Mouse (Mus musculus): ENCODE measurements around the gene Emilin2.

Emilin2 gene

DNA sequence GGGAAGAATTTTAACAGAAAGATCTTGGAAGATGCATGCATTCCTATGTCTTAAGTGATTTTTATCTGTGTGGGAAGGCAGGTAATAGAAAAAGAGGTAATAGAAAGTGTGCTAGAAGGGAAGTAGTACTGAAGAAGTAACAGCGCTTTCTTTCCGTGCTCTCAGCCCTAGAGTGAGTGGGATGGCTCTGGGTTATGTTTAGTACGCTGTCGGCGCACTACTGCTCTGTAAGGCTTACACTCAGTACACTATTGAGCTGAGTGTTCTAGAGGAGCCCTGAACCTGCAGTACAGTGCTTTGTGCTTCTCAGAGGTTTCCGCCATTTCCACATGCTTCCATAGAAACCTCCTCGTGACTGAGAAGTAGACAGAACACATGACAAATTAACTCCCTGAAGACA lies 83.1 kb downstream of the Emilin2 start:
- no peak for DNase-seq

GRCm38 (mm10) chr17:71227128-71227895 lies 84.5 kb downstream of the Emilin2 start:
- no peak for DNase-seq

- peak; percentile 57 for DNase-seq
Observed at GRCm38 (mm10) chr17:71225091-71225490, 86.7 kb downstream of the Emilin2 start.

GRCm38 (mm10) chr17:71224521-71224920 lies 87.3 kb downstream of the Emilin2 start:
- no peak for DNase-seq

GRCm38 (mm10) chr17:71223676-71224075 lies 88.1 kb downstream of the Emilin2 start:
- no peak for DNase-seq

- DNase-seq: no peak
Observed at GRCm38 (mm10) chr17:71221383-71221782, 90.4 kb downstream of the Emilin2 start.

GRCm38 (mm10) chr17:71217111-71217685 lies 94.6 kb downstream of the Emilin2 start:
- no peak for DNase-seq

- no peak for DNase-seq
Observed at GRCm38 (mm10) chr17:71216263-71216662, 95.5 kb downstream of the Emilin2 start.

GRCm38 (mm10) chr17:71215241-71215839 lies 96.4 kb downstream of the Emilin2 start:
- no peak for DNase-seq

GRCm38 (mm10) chr17:71214514-71215240 lies 97.1 kb downstream of the Emilin2 start:
- no peak for DNase-seq

GRCm38 (mm10) chr17:71213666-71214065 lies 98.1 kb downstream of the Emilin2 start:
- DNase-seq: no peak

GRCm38 (mm10) chr17:71211962-71212646 lies 99.7 kb downstream of the Emilin2 start:
- no peak for DNase-seq

GRCm38 (mm10) chr17:71209936-71210335 lies 101.8 kb downstream of the Emilin2 start:
- DNase-seq: no peak

- DNase-seq: no peak
Observed at GRCm38 (mm10) chr17:71208921-71209320, 102.9 kb downstream of the Emilin2 start.

GRCm38 (mm10) chr17:71208376-71208775 lies 103.4 kb downstream of the Emilin2 start:
- no peak for DNase-seq

DNA sequence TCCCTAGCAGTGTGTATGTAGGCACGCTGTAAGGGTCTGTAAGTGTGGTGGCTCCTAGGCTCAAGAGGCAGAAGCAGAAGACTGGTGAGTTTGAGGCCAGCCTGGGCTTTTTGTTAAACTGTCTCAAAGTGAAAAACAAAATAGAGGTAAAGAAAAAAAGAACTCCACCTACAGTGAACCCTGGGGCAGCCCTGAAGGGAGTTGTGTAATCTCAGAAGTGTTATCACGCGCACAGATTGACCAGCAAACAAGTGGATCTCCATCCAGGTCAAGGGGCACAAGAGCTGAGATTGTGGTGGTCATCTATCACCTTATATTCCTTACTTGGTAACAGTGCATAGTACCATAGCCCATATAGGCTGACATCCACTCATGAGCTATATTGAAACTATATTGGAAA lies 104.5 kb downstream of the Emilin2 start:
- no peak for DNase-seq

GRCm38 (mm10) chr17:71206136-71206893 lies 105.5 kb downstream of the Emilin2 start:
- no peak for DNase-seq

DNA sequence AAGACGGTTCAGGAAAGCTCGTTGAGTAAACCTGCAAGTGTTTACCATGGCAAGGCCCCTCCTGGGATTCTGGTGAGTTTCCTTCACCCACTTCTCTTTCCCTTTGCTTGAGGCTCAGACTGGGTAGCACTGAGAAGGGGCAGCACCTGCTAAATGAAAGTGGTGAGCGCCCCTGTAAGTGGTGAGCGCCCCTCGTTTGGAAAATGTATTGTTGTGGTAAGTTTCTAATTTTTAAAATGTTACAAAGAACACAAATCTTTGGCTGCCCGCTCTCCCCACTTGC lies 107.0 kb downstream of the Emilin2 start:
- DNase-seq: no peak

DNA sequence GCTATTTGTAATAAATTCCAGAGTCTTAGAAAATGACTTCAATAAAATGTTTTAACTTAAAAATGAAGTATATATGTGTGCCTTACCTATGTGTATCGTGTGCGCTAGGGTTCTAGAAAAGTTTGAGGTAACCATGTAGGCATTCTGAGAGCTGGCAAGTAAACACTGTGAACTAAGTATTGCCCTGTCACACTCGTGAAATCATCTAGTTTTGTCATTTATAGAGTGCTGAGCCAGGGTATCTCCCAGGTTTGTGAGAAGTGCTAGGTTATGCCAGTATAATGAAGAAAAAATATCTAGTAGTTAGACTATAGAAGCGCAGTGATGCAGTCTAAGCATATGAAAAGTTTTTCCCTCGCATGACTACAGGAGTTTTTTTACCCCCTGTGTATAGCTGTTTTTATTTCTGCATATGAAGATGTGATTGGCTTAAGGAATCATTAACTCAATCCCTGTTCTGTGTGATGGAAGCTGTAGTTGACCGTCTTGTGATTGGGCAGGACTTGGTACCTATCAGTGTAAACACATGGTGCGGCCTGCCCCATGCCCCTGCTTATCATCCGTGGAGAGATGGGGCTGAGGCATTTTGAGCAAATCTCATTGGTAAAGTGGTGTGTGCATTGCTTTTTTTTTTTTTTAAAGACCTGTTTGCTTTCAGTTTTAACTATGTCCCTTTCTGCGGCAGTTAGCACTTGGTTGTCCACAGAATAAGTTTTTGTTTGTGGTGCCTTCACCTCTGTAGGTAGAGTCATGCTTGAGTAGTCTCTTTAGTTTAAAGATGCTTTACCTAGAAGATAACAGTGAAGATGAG lies 107.6 kb downstream of the Emilin2 start:
- no peak for DNase-seq

Measured in embryo, embryonic 11 days (tissue).